Mouse (Mus musculus): ENCODE data around the gene Dpp8. TPM values are rescaled to one million over a fixed set of nuclear protein-coding genes. Genes with fewer than 3 reads are reported as not detected.

The Dpp8 gene
- polyA plus RNA-seq, 1 experiment from 2014 or later, result 33.4 TPM

DNA sequence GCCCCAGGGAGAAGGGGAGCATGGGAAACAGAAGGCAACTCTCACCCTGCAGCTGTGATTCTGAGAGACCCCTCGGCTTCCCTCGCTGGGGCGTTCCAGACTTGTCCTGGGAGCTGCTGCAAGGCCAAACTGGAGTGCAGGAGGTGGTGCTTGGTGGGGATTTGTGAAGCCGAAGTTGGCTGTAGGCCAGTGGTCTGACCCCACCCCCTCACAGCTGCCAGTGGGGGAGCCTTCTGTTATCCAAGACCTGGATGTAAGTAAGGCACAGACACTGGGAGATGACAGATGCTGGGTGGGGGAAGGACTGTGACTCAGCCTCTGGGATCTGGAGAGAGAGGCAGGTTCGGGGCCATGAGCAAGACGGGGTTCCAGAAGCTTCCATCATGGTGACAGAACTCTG is 62.0 kb downstream of the Dpp8 start:
- Histone ChIP-seq H3K4me3 (ENCODE audit: low read depth, low read length) (no peak overlapping the region), H3K27ac (ENCODE audit: low read depth, low read length) (no peak overlapping the region), H3K4me1 (ENCODE audit: control insufficient read depth, insufficient read depth, low read length) (no peaks in the 10 kb centered on the region), H3K9me3 (ENCODE audit: control insufficient read depth, low read length) (no peaks in the 10 kb centered on the region), H3K27me3 (ENCODE audit: control insufficient read depth, insufficient read depth, low read length) (no peaks in the 10 kb centered on the region), H3K9ac (ENCODE audit: low read length) (no peak overlapping the region), H3K36me3 (ENCODE audit: control insufficient read depth, insufficient read depth, low read length) (no peaks in the 10 kb centered on the region), H3K4me2 (no peak overlapping the region)
- 43% methylated on average over 6 of the region's 6 CpGs for WGBS
- DNase-seq (ENCODE audit: low spot score, missing footprints) (peak; percentile 89), ATAC-seq (ENCODE audit: low FRiP score) (no peak)

DNA sequence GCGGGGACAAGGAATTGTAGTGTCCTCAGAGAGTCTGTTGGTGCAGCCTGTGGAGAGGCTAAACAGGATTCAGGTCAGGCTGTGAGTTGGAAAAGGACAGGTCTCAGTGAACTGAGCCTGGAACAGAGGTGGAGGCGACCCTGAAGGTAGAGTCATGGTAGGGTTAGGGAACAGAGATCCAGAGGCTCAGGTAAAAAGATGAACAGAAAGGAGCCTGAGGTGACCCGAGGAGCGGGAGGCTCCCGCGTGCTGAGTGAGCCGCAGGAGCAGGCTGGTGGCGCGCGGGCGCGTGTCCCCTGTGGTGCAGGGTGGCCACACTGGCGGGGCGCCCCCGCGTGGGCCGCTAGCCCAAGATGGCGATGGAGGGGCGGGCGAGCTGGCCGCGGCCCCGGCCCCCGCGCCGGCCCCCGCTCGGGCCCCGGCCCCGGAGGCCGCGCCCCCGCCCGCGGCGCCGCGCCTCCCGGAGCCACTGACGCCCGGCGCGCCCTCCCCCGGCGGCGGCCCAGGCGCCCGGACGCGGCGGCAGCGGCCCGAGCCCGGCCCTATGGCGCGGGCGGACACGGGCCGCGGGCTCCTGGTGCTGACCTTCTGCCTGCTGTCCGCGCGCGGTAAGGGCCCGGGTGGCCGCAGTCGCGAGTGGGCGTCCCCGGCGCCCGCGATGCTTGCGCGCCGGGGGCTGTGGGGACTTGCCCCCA is 68.9 kb downstream of the Dpp8 start, which contains the start of gene Igdcc4:
Gene Igdcc4, plus strand, starts transcription at position 496 of the 695 bp plus-strand sequence.
- H3K4me3 ChIP-seq (ENCODE audit: low read depth, low read length), result peak within 1 kb of the TSS; percentile 85
- 2% methylated on average over 53 of the region's 76 CpGs for WGBS
- no peaks in the 10 kb centered on the region for H3K36me3 ChIP-seq (ENCODE audit: control insufficient read depth, insufficient read depth, low read length)
- peak within 1 kb of the TSS; percentile 100 for H3K4me2 ChIP-seq
- H3K4me1 ChIP-seq (ENCODE audit: control insufficient read depth, insufficient read depth, low read length), result peaks cover 18% of the 10 kb centered on the region
- DNase-seq (ENCODE audit: low spot score, missing footprints) (peak; percentile 96), ATAC-seq (ENCODE audit: low FRiP score) (peak; percentile 9; the same call in 1 of the 2 replicates)
- H3K9me3 ChIP-seq (ENCODE audit: control insufficient read depth, low read length), result peaks cover 8% of the 10 kb centered on the region; the same call in 1 of the 2 replicates
- H3K27ac ChIP-seq (ENCODE audit: low read depth, low read length), result peak within 1 kb of the TSS; percentile 79
- no peaks in the 10 kb centered on the region for H3K27me3 ChIP-seq (ENCODE audit: control insufficient read depth, insufficient read depth, low read length)
- peak within 1 kb of the TSS; percentile 98 for H3K9ac ChIP-seq (ENCODE audit: low read length)

DNA sequence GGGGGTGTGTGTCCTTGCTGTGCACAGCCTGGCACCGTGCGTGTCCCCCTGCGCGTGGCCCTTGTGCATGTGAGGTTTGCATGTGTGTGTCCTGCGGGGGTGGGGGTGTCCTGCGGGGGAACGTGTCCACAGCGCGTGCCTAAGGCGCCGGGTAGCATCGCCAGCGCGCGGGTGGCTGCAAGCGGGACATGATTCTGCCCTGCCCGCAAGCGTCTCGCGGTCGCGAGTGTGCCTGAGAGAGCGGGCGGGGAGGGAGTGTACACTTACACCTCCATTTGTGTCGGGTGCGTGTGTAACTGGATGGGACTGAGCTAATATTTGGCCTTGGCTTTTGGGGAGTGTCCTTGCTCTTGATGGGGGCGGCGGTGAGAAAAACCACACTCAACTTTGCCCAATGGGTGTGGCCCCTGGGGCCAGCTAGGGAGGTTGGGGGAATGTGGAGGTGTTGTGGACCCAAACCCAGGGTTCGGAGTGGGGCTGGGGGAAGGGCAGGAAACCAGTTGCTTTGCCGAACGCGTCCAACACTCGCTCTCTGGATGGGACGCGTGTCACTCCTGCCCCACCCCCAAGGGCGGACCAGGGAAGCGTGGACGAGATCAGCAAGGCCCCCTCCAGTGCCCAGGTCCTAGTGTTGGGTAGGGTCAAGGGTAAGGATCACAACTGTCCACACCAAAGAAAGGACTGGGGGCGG is 69.6 kb downstream of the Dpp8 start:
- H3K9ac ChIP-seq (ENCODE audit: low read length), result peak overlapping the region; percentile 98
- H3K4me3 ChIP-seq (ENCODE audit: low read depth, low read length), result peak overlapping the region; percentile 85
- WGBS, result under 1% methylated on average over 39 of the region's 39 CpGs
- no peaks in the 10 kb centered on the region for H3K27me3 ChIP-seq (ENCODE audit: control insufficient read depth, insufficient read depth, low read length)
- H3K4me2 ChIP-seq, result peak overlapping the region; percentile 100
- H3K9me3 ChIP-seq (ENCODE audit: control insufficient read depth, low read length), result peaks cover 8% of the 10 kb centered on the region; the same call in 1 of the 2 replicates
- peaks cover 18% of the 10 kb centered on the region for H3K4me1 ChIP-seq (ENCODE audit: control insufficient read depth, insufficient read depth, low read length)
- H3K36me3 ChIP-seq (ENCODE audit: control insufficient read depth, insufficient read depth, low read length), result no peaks in the 10 kb centered on the region
- H3K27ac ChIP-seq (ENCODE audit: low read depth, low read length), result peak overlapping the region; percentile 79
- ATAC-seq (ENCODE audit: low FRiP score) (peak; percentile 85), DNase-seq (ENCODE audit: low spot score, missing footprints) (peak; percentile 98)

GRCm38 (mm10) chr9:65102377-65103172 is 70.4 kb downstream of the Dpp8 start:
- H3K9ac ChIP-seq (ENCODE audit: low read length), result peak overlapping the region; percentile 98
- H3K4me3 ChIP-seq (ENCODE audit: low read depth, low read length), result peak overlapping the region; percentile 85
- peak overlapping the region; percentile 79 for H3K27ac ChIP-seq (ENCODE audit: low read depth, low read length)
- ATAC-seq (ENCODE audit: low FRiP score) (peak; percentile 89), DNase-seq (ENCODE audit: low spot score, missing footprints) (no peak)
- H3K4me2 ChIP-seq, result peak overlapping the region; percentile 100
- WGBS, result under 1% methylated on average over 36 of the region's 36 CpGs
- H3K27me3 ChIP-seq (ENCODE audit: control insufficient read depth, insufficient read depth, low read length), result no peaks in the 10 kb centered on the region
- H3K36me3 ChIP-seq (ENCODE audit: control insufficient read depth, insufficient read depth, low read length), result no peaks in the 10 kb centered on the region
- peaks cover 18% of the 10 kb centered on the region for H3K4me1 ChIP-seq (ENCODE audit: control insufficient read depth, insufficient read depth, low read length)
- peaks cover 8% of the 10 kb centered on the region; the same call in 1 of the 2 replicates for H3K9me3 ChIP-seq (ENCODE audit: control insufficient read depth, low read length)

DNA sequence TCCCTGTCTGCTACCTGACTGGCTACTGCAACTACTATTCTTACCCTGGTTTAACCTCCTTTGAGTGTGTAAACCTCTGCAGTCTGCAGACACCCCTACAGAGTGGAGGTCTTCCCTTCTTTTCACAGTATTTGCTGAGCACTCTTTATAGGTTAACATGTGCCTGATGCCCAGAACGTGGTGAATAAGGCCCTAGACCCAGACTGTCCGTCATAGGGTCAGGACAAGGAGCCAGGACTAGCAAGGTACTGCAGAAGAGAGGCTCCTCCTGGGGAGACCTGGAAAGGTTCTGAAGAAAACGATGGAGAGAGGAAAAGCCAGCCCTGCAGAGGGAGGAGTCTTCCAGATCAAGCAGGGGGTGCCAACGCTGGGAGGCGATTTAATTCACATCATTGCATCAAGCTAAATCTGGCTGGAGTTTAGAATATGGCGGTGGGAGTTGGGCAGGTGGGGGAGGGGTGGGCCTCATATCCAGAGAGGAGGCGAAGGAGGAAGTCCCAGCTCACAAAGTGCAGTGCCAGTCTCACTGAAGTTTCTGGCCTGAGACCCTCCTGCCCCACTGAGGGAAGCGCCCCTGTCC is 71.0 kb downstream of the Dpp8 start:
- Histone ChIP-seq H3K9me3 (ENCODE audit: control insufficient read depth, low read length) (peaks cover 8% of the 10 kb centered on the region; the same call in 1 of the 2 replicates), H3K4me1 (ENCODE audit: control insufficient read depth, insufficient read depth, low read length) (peaks cover 18% of the 10 kb centered on the region), H3K36me3 (ENCODE audit: control insufficient read depth, insufficient read depth, low read length) (no peaks in the 10 kb centered on the region), H3K27ac (ENCODE audit: low read depth, low read length) (peak overlapping the region; percentile 79; the same call in 1 of the 2 replicates), H3K27me3 (ENCODE audit: control insufficient read depth, insufficient read depth, low read length) (no peaks in the 10 kb centered on the region), H3K4me2 (peak overlapping the region; percentile 100), H3K4me3 (ENCODE audit: low read depth, low read length) (peak overlapping the region; percentile 85), H3K9ac (ENCODE audit: low read length) (peak overlapping the region; percentile 98)
- ATAC-seq (ENCODE audit: low FRiP score) (no peak), DNase-seq (ENCODE audit: low spot score, missing footprints) (peak; percentile 92)
- 17% methylated on average over 8 of the region's 8 CpGs for WGBS

DNA sequence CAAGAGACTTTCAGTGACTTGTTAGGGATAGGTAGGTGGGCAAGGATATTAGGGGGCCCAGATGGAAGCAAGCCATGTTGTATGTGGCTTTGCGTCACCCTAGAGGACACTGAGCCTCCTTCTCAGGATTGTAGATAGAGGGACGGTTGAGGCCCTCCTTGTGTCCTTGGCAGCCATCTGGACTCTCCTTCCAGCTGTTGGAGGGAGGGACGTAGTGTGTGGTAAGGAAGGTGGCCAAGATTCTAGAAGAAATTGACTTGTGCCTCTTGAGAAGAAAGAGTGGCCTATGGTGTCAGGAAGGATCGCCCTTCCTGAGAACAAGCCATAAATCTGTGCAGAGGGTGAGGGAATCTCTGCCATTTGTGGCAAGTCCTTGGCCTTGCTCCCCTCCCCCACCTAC is 74.6 kb downstream of the Dpp8 start:
- Histone ChIP-seq H3K27me3 (ENCODE audit: control insufficient read depth, insufficient read depth, low read length) (no peaks in the 10 kb centered on the region), H3K36me3 (ENCODE audit: control insufficient read depth, insufficient read depth, low read length) (no peaks in the 10 kb centered on the region), H3K9ac (ENCODE audit: low read length) (no peak overlapping the region), H3K9me3 (ENCODE audit: control insufficient read depth, low read length) (no peaks in the 10 kb centered on the region), H3K27ac (ENCODE audit: low read depth, low read length) (no peak overlapping the region), H3K4me2 (no peak overlapping the region), H3K4me3 (ENCODE audit: low read depth, low read length) (no peak overlapping the region), H3K4me1 (ENCODE audit: control insufficient read depth, insufficient read depth, low read length) (peaks cover 32% of the 10 kb centered on the region)
- DNase-seq (ENCODE audit: low spot score, missing footprints) (no peak), ATAC-seq (ENCODE audit: low FRiP score) (no peak)
- 87% methylated on average over 4 of the region's 4 CpGs for WGBS

- Histone ChIP-seq H3K9ac (ENCODE audit: low read length) (no peak overlapping the region), H3K4me3 (ENCODE audit: low read depth, low read length) (no peak overlapping the region), H3K27ac (ENCODE audit: low read depth, low read length) (no peak overlapping the region), H3K9me3 (ENCODE audit: control insufficient read depth, low read length) (no peaks in the 10 kb centered on the region), H3K4me2 (no peak overlapping the region), H3K36me3 (ENCODE audit: control insufficient read depth, insufficient read depth, low read length) (no peaks in the 10 kb centered on the region), H3K27me3 (ENCODE audit: control insufficient read depth, insufficient read depth, low read length) (no peaks in the 10 kb centered on the region), H3K4me1 (ENCODE audit: control insufficient read depth, insufficient read depth, low read length) (peaks cover 27% of the 10 kb centered on the region)
- DNase-seq (ENCODE audit: low spot score, missing footprints) (no peak), ATAC-seq (ENCODE audit: low FRiP score) (no peak)
- 84% methylated on average over 1 of the region's 1 CpGs for WGBS
These were observed 75.7 kb downstream of the Dpp8 start for GRCm38 (mm10) chr9:65107893-65108292.

- H3K4me2 ChIP-seq, result peak overlapping the region; percentile 38
- DNase-seq (ENCODE audit: low spot score, missing footprints) (peak; percentile 97), ATAC-seq (ENCODE audit: low FRiP score) (peak; percentile 94)
- H3K4me1 ChIP-seq (ENCODE audit: control insufficient read depth, insufficient read depth, low read length), result peaks cover 15% of the 10 kb centered on the region
- H3K4me3 ChIP-seq (ENCODE audit: low read depth, low read length), result peak overlapping the region; percentile 3; the same call in 1 of the 2 replicates
- peak overlapping the region; percentile 91 for H3K27ac ChIP-seq (ENCODE audit: low read depth, low read length)
- H3K9me3 ChIP-seq (ENCODE audit: control insufficient read depth, low read length), result no peaks in the 10 kb centered on the region
- no peaks in the 10 kb centered on the region for H3K36me3 ChIP-seq (ENCODE audit: control insufficient read depth, insufficient read depth, low read length)
- no peaks in the 10 kb centered on the region for H3K27me3 ChIP-seq (ENCODE audit: control insufficient read depth, insufficient read depth, low read length)
- H3K9ac ChIP-seq (ENCODE audit: low read length), result peak overlapping the region; percentile 56
- WGBS, result 7% methylated on average over 24 of the region's 24 CpGs
These were observed 77.2 kb downstream of the Dpp8 start for GRCm38 (mm10) chr9:65109132-65110072.
